Mouse (Mus musculus): ENCODE results near the gene Stac2.
A peak's percentile ranks its signal among the peaks of the same experiment; 100 is the strongest.

Gene Stac2

GRCm38 (mm10) chr11:97995564-97996288 is 57.5 kb downstream of the Stac2 start, which contains the start of gene Arl5c:
TSS of gene Arl5c (minus strand) at chr11:97996181.
- peak; percentile 69 for DNase-seq

GRCm38 (mm10) chr11:97994539-97995100 is 58.6 kb downstream of the Stac2 start:
- peak; percentile 79 for DNase-seq

- DNase-seq: peak; percentile 89
Observed at GRCm38 (mm10) chr11:97988530-97989096, 64.6 kb downstream of the Stac2 start.

DNA sequence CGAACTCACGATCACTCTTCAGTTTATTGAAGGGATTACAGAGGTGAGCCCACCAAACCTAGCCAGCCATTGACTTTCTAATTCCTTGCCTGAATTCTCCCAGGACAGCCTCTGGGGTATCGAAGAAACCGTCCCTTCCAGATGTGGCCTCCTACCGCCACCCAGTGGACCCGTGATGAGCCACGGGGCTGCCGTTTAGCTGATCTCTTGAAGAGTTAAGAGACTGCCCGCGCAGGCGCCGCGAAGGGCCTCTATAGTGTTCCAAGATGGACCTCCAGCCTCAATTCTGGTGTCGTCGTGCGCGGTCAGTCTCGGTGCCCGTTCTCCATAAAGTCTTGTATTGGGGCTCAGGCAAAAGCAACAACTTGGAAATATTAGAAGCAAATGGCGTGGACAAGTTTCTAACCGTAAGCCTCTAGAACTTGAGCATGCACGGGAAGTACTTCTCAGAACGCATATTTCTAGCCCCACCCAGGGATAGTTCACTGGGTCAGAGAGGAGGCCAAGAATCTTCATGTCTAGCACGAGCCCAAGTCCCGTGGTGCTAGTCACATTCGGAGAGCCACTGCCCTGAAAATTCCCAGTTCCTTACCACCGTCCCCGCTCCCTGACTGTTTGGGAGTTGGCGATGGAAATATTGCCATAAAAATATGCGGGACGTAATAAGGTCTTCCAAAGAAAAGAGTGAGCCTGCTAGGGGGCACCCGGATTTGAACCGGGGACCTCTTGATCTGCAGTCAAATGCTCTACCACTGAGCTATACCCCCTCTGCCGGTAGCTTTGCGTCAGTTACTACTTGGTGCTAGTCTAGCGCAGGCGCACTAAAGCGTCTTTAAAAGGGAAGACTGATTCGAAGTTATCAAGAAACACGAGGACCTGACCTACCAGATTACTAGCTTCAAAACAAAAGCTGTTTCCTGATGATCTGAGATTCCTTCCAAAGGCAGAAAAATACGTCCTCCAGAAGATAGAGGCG is 65.4 kb downstream of the Stac2 start:
- DNase-seq: peak; percentile 98

DNA sequence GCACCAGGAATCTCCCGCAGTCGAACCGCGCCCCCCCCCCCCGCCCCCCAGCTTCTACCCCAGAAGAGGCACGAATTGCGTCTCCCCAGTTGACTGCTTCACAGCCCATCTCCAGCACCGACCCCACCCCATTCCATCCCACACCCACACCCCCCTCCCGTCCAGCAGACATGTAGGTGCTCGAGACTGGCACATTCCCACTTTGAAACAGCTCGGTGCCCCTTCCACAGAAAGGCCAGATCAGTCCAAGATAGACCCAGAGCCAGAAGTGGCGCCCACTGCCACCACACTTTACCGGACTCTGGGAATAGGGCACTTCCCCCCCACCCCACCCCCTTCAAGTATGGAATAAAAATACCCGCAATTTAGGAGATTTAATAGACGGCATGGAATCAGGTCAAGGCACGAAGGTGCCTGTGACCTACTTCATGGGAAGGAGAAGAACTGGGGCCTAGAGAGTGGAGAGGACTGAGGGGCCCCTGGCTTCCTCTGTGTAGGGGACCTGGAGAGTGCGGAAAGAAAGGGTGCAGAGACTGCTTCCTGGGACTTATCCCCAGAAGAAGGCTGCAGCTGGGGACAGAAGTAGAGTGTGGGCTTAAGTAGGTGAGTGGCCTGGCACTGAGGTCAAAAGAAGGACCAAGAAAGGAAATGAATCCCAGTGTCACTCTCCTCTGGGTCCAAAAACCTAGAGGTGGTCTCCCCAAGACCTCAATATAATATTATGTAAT is 66.4 kb downstream of the Stac2 start:
- DNase-seq: no peak

All from embryo, embryonic 11 days (tissue).